Mouse (Mus musculus): ENCODE measurements at regions not wholly inside any gene's neighbourhood (a gene's known extent, or its start where the extent isn't known, plus 50 kb on each side); places are given as distances from the start of the nearest gene placed in this dataset.

DNA sequence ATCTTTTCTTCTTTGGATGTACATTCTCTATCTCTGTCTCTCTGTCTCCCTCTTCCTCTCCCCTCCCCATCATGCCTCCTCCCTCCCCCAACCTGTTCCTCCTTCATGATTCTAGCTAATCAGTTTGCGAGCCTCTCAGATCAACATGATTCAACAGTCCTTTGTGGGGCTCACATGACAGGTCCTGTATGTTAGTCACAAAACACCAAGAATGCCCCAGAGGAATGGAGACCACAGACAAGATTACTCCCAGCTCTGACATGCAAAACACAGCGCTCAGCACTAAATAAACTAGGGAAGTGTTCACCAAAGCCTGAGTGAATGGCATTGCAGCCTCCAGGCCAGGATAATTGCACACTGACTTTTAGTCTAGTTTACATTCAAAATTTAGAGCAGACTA lies 150.6 kb upstream of the Foxq1 start:
- DNase-seq (ENCODE audit: low spot score in 2 of 2) = no peak

- DNase-seq (ENCODE audit: low spot score in 2 of 2) = no peak
These were observed 147.4 kb upstream of the Foxq1 start for GRCm38 (mm10) chr13:31408439-31409122.

DNA sequence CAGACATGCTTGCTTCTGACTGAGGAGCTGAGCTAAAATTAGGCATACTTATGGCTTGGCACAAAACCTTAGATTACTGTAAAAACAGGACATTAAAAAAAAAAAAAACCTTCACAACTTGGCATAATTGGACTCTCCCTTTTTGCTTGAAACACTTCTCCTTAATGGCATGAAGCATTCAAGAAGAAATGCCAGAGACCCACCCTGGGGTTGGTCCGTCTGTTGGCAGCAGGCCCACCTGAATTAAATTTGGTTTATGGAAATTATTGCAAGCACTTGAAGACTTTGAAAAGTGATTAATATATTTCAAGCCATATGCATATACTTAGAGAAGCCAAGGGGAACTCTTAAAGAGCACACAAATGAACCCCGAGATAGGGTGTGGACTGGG lies 146.8 kb upstream of the Foxq1 start:
- no peak for DNase-seq (ENCODE audit: low spot score in 2 of 2)

GRCm38 (mm10) chr13:31421556-31421955 lies 134.4 kb upstream of the Foxq1 start:
- no peak for DNase-seq (ENCODE audit: low spot score in 2 of 2)

GRCm38 (mm10) chr13:31423599-31423998 lies 132.3 kb upstream of the Foxq1 start:
- DNase-seq (ENCODE audit: low spot score in 2 of 2) = no peak

- no peak for DNase-seq (ENCODE audit: low spot score in 2 of 2)
These were observed 130.0 kb upstream of the Foxq1 start for GRCm38 (mm10) chr13:31425825-31426500.

- DNase-seq (ENCODE audit: low spot score in 2 of 2) = no peak
These were observed 119.5 kb upstream of the Foxq1 start for GRCm38 (mm10) chr13:31436434-31436833.

GRCm38 (mm10) chr13:31439761-31440627 lies 115.9 kb upstream of the Foxq1 start:
- no peak for DNase-seq (ENCODE audit: low spot score in 2 of 2)

DNA sequence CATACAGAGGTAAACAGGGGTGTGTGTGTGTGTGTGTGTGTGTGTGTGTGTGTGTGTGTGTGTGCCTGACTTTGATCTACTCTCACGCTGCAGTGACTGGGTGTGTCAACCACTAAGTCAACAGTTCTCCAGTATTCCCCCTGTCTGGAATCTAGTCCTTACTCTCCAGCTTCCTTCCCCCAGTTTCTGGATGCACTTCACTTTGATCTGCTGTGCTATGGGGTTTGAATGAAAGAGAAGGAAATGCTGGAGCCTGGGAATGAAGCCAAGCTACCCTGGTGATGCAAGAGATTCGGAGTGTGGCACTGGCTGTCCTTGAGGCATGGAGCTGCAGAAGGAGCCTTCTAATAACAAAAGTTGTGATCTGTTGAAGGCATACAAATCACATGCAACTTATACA lies 97.1 kb upstream of the Foxq1 start:
- no peak for DNase-seq (ENCODE audit: low spot score in 2 of 2)

DNA sequence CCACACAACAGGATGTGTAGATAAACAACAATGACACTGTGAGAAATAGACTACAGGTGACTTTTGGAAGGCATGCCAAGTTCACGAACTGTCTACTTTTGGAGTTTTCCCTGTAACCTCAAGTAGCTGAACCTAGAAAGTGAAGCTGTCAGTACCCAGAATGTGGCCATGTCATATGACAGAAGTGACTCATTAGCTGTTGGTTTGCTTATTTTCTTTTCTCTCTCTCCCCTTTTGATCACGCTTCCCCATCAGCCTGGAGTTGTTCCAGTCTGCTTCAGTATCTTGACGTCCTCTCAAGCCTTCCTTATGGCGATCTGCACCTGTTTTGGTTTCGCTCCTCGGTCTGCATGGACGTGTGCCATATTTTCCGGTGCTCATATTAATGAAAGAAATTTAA lies 90.8 kb upstream of the Foxq1 start:
- no peak for DNase-seq (ENCODE audit: low spot score in 2 of 2)

DNA sequence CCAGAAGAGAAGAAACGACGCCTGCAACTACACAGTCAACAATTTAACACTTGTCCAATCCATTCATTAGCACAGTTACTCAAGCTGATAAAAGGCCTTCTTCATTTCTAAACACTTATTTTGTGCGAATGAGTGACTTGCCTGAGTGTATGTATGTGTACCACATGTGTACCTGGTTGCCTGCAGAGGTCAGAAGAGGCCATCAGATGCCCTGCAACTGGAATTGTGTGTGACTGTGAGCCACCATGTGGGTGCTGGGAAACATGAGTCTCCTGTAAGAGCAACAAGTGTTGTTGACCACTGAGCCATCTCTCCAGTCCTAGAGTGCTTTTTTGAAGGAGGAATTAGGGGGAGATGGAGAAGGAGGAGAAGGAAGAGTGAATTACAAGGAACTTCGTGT lies 90.2 kb upstream of the Foxq1 start:
- no peak for DNase-seq (ENCODE audit: low spot score in 2 of 2)

GRCm38 (mm10) chr13:31468131-31468530 lies 87.8 kb upstream of the Foxq1 start:
- no peak for DNase-seq (ENCODE audit: low spot score in 2 of 2)

DNA sequence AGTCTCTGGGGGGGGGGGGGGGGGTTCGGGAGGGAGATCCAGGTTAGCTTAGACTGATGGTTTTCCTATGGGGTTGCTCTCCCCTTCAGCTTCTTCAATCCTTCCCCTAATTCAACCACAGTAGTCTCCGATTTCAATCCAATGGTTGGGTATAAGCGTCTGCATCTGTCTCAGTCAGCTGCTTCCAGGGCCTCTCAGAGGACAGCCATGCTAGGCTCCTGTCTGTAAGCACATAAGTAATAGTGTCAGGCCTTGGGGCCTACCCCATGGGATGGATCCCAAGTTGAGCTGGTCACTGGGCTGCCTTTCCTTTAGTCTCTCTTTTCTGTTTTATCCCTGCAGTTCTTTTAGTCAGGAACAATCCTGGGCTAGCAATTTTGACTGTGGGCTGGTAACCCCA lies 87.0 kb upstream of the Foxq1 start:
- DNase-seq (ENCODE audit: low spot score in 2 of 2) = no peak

DNA sequence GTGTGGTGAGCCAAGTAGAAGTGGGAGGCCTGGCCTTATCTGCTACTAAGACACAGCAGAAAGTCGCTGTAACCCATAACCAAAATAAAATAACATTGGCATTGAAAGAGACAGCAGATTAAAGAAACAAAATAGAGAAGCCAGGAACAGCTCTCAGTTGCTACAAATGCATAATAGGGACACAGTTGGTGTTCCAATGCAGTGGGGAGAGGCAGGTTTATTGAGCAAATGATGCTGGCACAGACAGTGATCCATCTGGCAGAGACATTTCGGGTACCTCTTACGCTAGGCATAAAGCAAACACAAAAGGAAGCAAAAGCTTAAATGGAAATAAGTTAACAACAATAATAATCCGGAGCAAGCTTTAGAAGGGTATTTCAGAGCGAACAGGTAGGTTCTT lies 83.6 kb upstream of the Foxq1 start:
- DNase-seq (ENCODE audit: low spot score in 2 of 2) = no peak

DNA sequence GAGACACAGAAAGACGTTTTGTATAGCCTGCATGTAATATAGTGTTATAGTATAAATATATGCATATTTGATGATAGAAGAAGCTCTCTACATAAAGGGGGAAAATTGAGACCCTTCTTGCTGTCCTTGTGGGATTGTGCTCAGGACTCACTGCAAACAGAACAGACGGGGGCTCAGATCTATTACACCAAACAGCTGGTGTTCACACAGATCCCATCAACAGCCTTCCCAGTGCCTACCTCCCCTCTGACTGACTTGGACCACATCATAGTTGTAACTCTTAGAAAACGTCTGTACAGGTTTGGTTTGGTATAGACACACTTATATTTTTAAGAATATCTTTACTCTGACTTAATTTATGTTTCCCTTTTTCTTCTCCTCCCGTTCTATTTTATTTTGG lies 83.1 kb upstream of the Foxq1 start:
- no peak for DNase-seq (ENCODE audit: low spot score in 2 of 2)

DNA sequence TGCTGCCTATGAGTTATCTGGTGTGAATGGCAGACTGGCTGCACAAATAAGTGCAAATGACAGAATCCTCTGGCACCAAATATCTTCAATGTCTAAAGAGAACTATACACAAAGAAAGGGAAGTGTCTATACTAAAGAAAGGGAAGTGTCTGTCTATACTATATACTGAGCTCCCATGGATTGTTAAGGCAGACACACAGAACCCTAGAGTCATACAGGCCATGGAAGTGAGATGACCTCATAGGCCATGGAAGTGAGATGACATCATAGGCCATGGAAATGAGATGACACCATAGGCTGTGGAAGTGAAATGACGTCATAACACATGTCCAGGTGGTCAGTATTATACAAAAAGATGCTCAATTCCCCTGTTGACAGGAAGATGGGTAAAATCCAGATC lies 82.7 kb upstream of the Foxq1 start:
- DNase-seq (ENCODE audit: low spot score in 2 of 2) = no peak

DNA sequence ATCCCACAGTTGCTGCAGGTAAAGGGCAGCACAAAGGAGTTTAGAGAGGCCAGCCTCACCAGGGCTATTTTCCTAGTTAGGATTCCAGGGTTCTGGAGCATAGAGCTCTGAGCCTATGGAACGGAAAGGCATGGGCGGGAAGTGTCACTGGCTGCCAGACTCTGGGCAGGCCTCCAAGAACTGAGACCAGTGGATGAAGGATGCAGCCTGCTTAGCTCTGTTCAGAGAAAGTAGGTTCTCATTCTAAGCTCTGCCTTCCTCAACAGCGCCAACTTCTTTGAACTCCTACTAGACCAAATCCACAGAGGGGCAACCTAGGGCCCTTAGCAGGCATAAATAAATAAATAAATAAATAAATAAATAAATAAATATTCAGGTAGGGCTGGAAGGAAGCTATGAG lies 80.1 kb upstream of the Foxq1 start:
- no peak for DNase-seq (ENCODE audit: low spot score in 2 of 2)

- DNase-seq (ENCODE audit: low spot score in 2 of 2) = no peak
These were observed 78.6 kb upstream of the Foxq1 start for GRCm38 (mm10) chr13:31477171-31477867.

- no peak for DNase-seq (ENCODE audit: low spot score in 2 of 2)
These were observed 74.7 kb upstream of the Foxq1 start for GRCm38 (mm10) chr13:31481105-31481844.

GRCm38 (mm10) chr13:31486373-31486772 lies 69.6 kb upstream of the Foxq1 start:
- no peak for DNase-seq (ENCODE audit: low spot score in 2 of 2)

GRCm38 (mm10) chr13:31488186-31488585 lies 67.7 kb upstream of the Foxq1 start:
- no peak for DNase-seq (ENCODE audit: low spot score in 2 of 2)
